Mouse (Mus musculus): ENCODE measurements at regions not wholly inside any gene's neighbourhood (a gene's known extent, or its start where the extent isn't known, plus 50 kb on each side); places are given as distances from the start of the nearest gene placed in this dataset.

- peak; percentile 0 for DNase-seq
Observed at GRCm38 (mm10) chrX:145758406-145758805, 253.4 kb upstream of the Amot start.

GRCm38 (mm10) chrX:145753427-145753826 lies 248.4 kb upstream of the Amot start:
- no peak for DNase-seq
